Mouse (Mus musculus) heart, postnatal 0 days (tissue): Measurements from ENCODE around the gene Gpam. TPM values are rescaled to one million over a fixed set of nuclear protein-coding genes. Genes with fewer than 3 reads are reported as not detected.

Source experiments
- ATAC-seq: fragments of 200-750 bp; cut with Nextera tagmentation; 2 replicates; pipeline ENCODE4 v1.8.0; 2017; ENCODE audit warnings: low read depth, moderate number of reproducible peaks, moderate library complexity; ENCODE audit not compliant: insufficient read depth
- DNase-seq: peaks from one replicate; pipeline ENCODE4 v3.0.0-alpha.2; 2016; ENCODE audit warnings: low spot score
- H3K27ac ChIP-seq: fragments of 300-500 bp; sonication (generic); 2 replicates; pipeline ENCODE4 v1.5.1; 2014; ENCODE audit warnings: low read depth, mild to moderate bottlenecking
- H3K27me3 ChIP-seq: fragments of 300-500 bp; sonication (generic); 2 replicates; pipeline ENCODE4 v1.6.1; 2014; ENCODE audit warnings: low read length, mixed read lengths; ENCODE audit not compliant: control insufficient read depth, insufficient read depth
- H3K36me3 ChIP-seq: fragments of 300-500 bp; sonication (generic); replicated peaks from 2 replicates; pipeline ENCODE4 v1.6.1; 2014; ENCODE audit warnings: low read length, mixed read lengths; ENCODE audit not compliant: control insufficient read depth, insufficient read depth
- H3K4me1 ChIP-seq: fragments of 300-500 bp; sonication (generic); 2 replicates; pipeline ENCODE4 v1.6.1; 2014; ENCODE audit warnings: antibody characterized with exemption; ENCODE audit not compliant: control insufficient read depth, insufficient read depth
- H3K4me2 ChIP-seq: fragments of 300-500 bp; sonication (generic); 2 replicates; pipeline ENCODE4 v1.6.1; 2014; ENCODE audit warnings: low read depth, mild to moderate bottlenecking, low read length, moderate library complexity
- H3K4me3 ChIP-seq: fragments of 300-500 bp; sonication (generic); 2 replicates; pipeline ENCODE4 v1.5.1; 2014; ENCODE audit warnings: low read depth, low read length
- H3K9ac ChIP-seq: fragments of 300-500 bp; sonication (generic); replicated peaks from 2 replicates; pipeline ENCODE4 v1.6.1; 2014; ENCODE audit warnings: low read depth, low read length, mixed read lengths
- H3K9me3 ChIP-seq: fragments of 300-500 bp; sonication (generic); replicated peaks from 2 replicates; pipeline ENCODE4 v1.6.1; 2016; ENCODE audit warnings: low read length; ENCODE audit not compliant: control insufficient read depth
- CTCF ChIP-seq: IDR thresholded peaks from 2 replicates; pipeline ENCODE4 v1.5.1; 2016; ENCODE audit warnings: antibody characterized with exemption, control low read depth, low read depth
- EP300 ChIP-seq: IDR thresholded peaks from 2 replicates; pipeline ENCODE4 v1.6.1; 2016; ENCODE audit warnings: antibody characterized with exemption, low read depth
- WGBS: fragments of 180-500 bp; shearing (Covaris S2); extraction: QIAGEN DNeasy Blood & Tissue Kit; methylation state at CpG from one replicate; pipeline ENCODE4 v1.1.7; 2014; 5-methylcytosine and 5-hydroxymethylcytosine counted together
- polyA plus RNA-seq: library from polyadenylated mRNA; unstranded; fragments of >200 nt; fragmentation: Nextera tagmentation; extraction: Ambion mirVana; gene quantifications from 2 replicates; pipeline ENCODE4 v1.2.1, GENCODE M21; 2015
- total RNA-seq: library from RNA; depleted of rRNA; stranded (reverse); fragments of >200 nt; gene quantifications from 2 replicates; pipeline ENCODE4 v1.2.3, GENCODE M21; 2014; ENCODE audit warnings: low replicate concordance

Gene Gpam
- total and polyA plus RNA-seq, 2 experiments from 2014 or later, result 15.7 to 60.2 TPM

GRCm38 (mm10) chr19:55147568-55147967, 20.5 kb upstream of the Gpam start:
- ATAC-seq (no peak), DNase-seq (no peak)
- 50% methylated on average over 9 of the region's 9 CpGs for WGBS
- TF ChIP-seq EP300, result no peak
- no peak for TF ChIP-seq CTCF
- no peaks in the 10 kb centered on the region for H3K36me3 ChIP-seq
- no peak overlapping the region for H3K4me2 ChIP-seq
- no peak overlapping the region for H3K9ac ChIP-seq
- H3K4me3 ChIP-seq, result no peak overlapping the region
- no peaks in the 10 kb centered on the region for H3K4me1 ChIP-seq
- no peaks in the 10 kb centered on the region for H3K9me3 ChIP-seq
- H3K27ac ChIP-seq, result no peak overlapping the region
- no peaks in the 10 kb centered on the region for H3K27me3 ChIP-seq

- H3K36me3 ChIP-seq, result no peaks in the 10 kb centered on the region
- H3K4me2 ChIP-seq, result no peak overlapping the region
- H3K9ac ChIP-seq, result no peak overlapping the region
- DNase-seq (no peak), ATAC-seq (no peak)
- 78% methylated on average over 2 of the region's 2 CpGs for WGBS
- no peak overlapping the region for H3K4me3 ChIP-seq
- no peaks in the 10 kb centered on the region for H3K4me1 ChIP-seq
- TF ChIP-seq CTCF, result no peak
- no peaks in the 10 kb centered on the region for H3K27me3 ChIP-seq
- no peaks in the 10 kb centered on the region for H3K9me3 ChIP-seq
- no peak overlapping the region for H3K27ac ChIP-seq
Measured at GRCm38 (mm10) chr19:55145136-55145535, 18.1 kb upstream of the Gpam start.

- no peak overlapping the region for H3K4me2 ChIP-seq
- ATAC-seq, result no peak
- no peaks in the 10 kb centered on the region for H3K4me1 ChIP-seq
- 58% methylated on average over 5 of the region's 5 CpGs for WGBS
- no peak for TF ChIP-seq EP300
- TF ChIP-seq CTCF, result no peak
- H3K27ac ChIP-seq, result no peak overlapping the region
- no peaks in the 10 kb centered on the region for H3K27me3 ChIP-seq
- no peaks in the 10 kb centered on the region for H3K9me3 ChIP-seq
- no peaks in the 10 kb centered on the region for H3K36me3 ChIP-seq
- H3K4me3 ChIP-seq, result no peak overlapping the region
- H3K9ac ChIP-seq, result no peak overlapping the region
- no peak for DNase-seq
Measured at GRCm38 (mm10) chr19:55144691-55145090, 17.7 kb upstream of the Gpam start.

DNA sequence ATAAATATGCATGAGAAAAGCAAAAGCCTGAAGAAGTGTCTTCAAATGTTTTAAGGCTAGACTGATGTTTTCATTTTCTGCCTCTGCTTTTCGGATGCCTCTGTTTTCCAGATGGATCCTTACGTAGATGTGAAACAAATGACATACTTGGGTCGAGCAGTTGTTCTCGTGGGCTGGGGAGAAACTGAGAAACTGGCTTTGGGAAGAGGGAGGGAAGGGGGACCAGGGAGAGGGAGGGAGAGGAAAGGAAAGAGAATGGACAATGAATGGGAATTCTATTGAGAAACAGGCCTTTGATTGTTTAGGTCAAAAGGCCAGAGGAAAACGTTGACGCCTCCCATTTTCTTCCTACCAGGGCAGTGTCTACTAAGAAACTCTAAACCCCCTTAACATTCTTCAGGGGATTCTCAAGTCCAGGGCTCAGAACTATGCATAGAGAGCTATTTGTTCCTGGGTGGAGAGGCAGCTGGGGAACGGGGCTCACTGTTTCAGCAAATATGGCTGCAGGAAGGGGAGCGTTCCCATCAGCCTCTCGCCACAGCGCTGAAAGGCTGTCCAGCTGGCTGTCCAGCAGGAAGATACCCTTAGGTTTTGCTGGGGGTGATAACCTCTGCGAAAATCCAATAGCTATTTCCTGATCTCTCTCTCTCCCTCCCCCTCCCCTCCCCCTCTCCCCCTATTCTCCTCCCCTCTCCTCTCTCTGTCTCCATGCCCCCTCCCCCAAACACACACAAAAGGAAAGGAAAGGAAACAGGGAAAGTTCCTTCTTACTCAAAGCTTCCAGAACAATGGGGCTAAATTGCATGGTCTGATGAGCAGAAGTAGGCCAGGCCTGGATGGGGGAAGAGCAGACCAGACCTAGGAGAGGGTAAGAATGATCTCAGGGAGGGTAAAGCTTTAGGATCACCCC, 16.6 kb upstream of the Gpam start:
- no peak for ATAC-seq
- TF ChIP-seq CTCF (no peak), EP300 (no peak)
- no peak overlapping the region for H3K9ac ChIP-seq
- no peak for DNase-seq
- no peaks in the 10 kb centered on the region for H3K36me3 ChIP-seq
- H3K9me3 ChIP-seq, result no peaks in the 10 kb centered on the region
- H3K4me1 ChIP-seq, result no peaks in the 10 kb centered on the region
- no peaks in the 10 kb centered on the region for H3K27me3 ChIP-seq
- no peak overlapping the region for H3K4me3 ChIP-seq
- WGBS, result 55% methylated on average over 11 of the region's 11 CpGs
- H3K27ac ChIP-seq, result no peak overlapping the region
- no peak overlapping the region for H3K4me2 ChIP-seq

GRCm38 (mm10) chr19:55139301-55139700, 12.3 kb upstream of the Gpam start:
- H3K4me1 ChIP-seq, result peaks cover 7% of the 10 kb centered on the region
- no peak for TF ChIP-seq CTCF
- TF ChIP-seq EP300, result no peak
- no peak overlapping the region for H3K9ac ChIP-seq
- H3K4me2 ChIP-seq, result no peak overlapping the region
- ATAC-seq (no peak), DNase-seq (no peak)
- WGBS, result 76% methylated on average over 7 of the region's 7 CpGs
- no peak overlapping the region for H3K4me3 ChIP-seq
- no peaks in the 10 kb centered on the region for H3K27me3 ChIP-seq
- H3K9me3 ChIP-seq, result no peaks in the 10 kb centered on the region
- H3K36me3 ChIP-seq, result no peaks in the 10 kb centered on the region
- no peak overlapping the region for H3K27ac ChIP-seq

GRCm38 (mm10) chr19:55138506-55138905, 11.5 kb upstream of the Gpam start:
- no peaks in the 10 kb centered on the region for H3K9me3 ChIP-seq
- no peak for DNase-seq
- TF ChIP-seq CTCF (no peak), EP300 (no peak)
- no peak overlapping the region for H3K4me3 ChIP-seq
- WGBS, result 76% methylated on average over 7 of the region's 7 CpGs
- H3K27ac ChIP-seq, result no peak overlapping the region
- H3K4me1 ChIP-seq, result peaks cover 7% of the 10 kb centered on the region
- no peak overlapping the region for H3K9ac ChIP-seq
- no peaks in the 10 kb centered on the region for H3K27me3 ChIP-seq
- no peaks in the 10 kb centered on the region for H3K36me3 ChIP-seq
- ATAC-seq, result no peak
- no peak overlapping the region for H3K4me2 ChIP-seq
